Mouse (Mus musculus): ENCODE data around the gene Ppp4c. TPM values are rescaled to one million over a fixed set of nuclear protein-coding genes. Genes with fewer than 3 reads are reported as not detected.

The Ppp4c gene
- polyA plus RNA-seq, 1 experiment, result 153 TPM

DNA sequence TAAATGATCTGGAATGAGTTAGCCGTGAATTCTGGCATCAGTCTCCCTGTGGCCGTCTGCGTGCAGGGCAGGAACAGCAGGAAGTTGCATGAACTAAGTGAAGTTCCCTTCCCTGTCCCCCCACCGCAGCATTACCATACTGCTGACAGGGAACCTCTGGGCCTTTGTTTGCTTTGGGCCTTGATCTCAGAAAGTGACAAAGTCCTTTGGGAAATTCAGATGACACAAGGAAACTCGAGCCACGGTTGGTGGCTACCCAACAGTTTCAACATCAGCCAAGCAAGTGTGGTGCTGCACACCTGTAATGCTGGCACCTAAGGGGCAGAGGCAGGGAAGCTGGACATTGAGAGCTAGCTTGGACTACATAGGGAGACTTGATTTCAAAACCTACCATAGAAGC is 45.5 kb downstream of the Ppp4c start:
- H3K4me1 ChIP-seq (ENCODE audit: control insufficient read depth, insufficient read depth, low read length), result peaks cover 52% of the 10 kb centered on the region
- TF ChIP-seq POLR2A (IDR thresholded peaks at IDR 0.05; ENCODE audit: borderline replicate concordance, low read depth, low read length) (peak; percentile 79; the same call in 1 of the 2 replicates), CTCF (IDR thresholded peaks at IDR 0.05; ENCODE audit: low read depth, low read length) (peak; percentile 32; the same call in 1 of the 2 replicates)
- H3K27ac ChIP-seq (ENCODE audit: insufficient read depth, low read depth, low read length), result peak overlapping the region; percentile 99
- H3K4me3 ChIP-seq (ENCODE audit: insufficient read depth, low read length), result peak overlapping the region; percentile 64

DNA sequence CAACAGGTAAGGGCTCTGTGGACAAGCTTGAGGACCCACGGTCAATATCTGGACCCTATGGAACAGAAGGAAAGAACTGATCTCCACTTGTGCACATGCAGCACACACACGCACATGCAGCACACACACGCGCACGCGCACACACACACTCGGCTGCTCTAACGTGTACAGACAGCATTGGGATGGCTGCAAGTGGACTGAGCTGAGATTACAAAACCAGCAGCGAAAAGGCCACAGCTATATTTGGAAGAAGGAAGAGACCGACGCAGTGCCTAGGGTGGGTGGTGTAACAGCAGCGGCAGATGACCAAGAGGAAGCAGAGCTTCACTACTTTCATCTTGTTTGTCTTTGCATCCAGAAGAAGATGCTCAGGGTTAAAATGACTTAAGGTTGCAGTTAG is 46.2 kb downstream of the Ppp4c start:
- Histone ChIP-seq H3K27ac (ENCODE audit: insufficient read depth, low read depth, low read length) (peak overlapping the region; percentile 99), H3K4me1 (ENCODE audit: control insufficient read depth, insufficient read depth, low read length) (peaks cover 50% of the 10 kb centered on the region), H3K4me3 (ENCODE audit: insufficient read depth, low read length) (peak overlapping the region; percentile 64)
- no peak for TF ChIP-seq CTCF (IDR thresholded peaks at IDR 0.05; ENCODE audit: low read depth, low read length)
- TF ChIP-seq POLR2A (IDR thresholded peaks at IDR 0.05; ENCODE audit: borderline replicate concordance, low read depth, low read length), result no peak

DNA sequence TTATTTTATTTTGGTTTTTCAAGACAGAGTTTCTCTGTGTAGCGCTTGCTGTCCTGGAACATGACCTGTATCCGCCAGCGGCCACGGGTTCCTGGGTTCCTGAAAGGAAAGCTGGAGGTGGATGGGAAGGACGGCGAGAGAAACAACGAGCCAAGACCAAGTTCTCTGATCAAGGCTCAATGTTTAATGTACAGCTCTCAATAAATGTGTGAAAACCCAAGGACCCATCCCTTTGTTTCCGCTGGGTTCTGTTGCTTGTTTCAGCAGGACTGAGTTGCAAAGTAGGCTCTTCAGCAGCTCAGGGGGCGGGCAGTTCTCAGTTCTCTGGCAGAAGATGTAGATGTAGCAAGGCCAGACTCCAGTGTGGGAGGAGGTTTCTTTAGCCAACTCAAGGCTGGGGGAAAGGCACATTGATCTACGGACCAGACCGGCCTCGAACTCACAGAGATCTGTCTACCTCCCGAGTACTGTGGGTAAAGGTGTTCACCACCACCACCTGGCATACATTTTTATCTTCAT is 50.3 kb downstream of the Ppp4c start:
- no peak for TF ChIP-seq CTCF (IDR thresholded peaks at IDR 0.05; ENCODE audit: low read depth, low read length)
- TF ChIP-seq POLR2A (IDR thresholded peaks at IDR 0.05; ENCODE audit: borderline replicate concordance, low read depth, low read length), result no peak
- Histone ChIP-seq H3K4me3 (ENCODE audit: insufficient read depth, low read length) (no peak overlapping the region), H3K4me1 (ENCODE audit: control insufficient read depth, insufficient read depth, low read length) (peaks cover 57% of the 10 kb centered on the region), H3K27ac (ENCODE audit: insufficient read depth, low read depth, low read length) (no peak overlapping the region)

DNA sequence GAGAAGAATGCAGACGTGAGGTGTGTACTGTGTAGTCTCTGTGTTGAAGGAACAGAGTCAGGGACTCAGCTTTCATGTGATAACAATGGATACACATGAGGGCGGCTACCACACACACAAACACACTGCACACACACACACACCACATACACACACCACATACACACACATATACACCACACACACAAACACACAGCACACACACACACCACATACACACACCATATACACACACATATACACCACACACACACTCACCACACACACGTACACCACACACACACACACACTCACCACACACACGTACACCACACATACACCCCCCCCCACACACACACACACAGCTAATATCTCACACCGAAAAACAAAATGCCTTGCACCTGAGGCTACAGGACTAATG is 50.8 kb downstream of the Ppp4c start:
- Histone ChIP-seq H3K4me3 (ENCODE audit: insufficient read depth, low read length) (no peak overlapping the region), H3K4me1 (ENCODE audit: control insufficient read depth, insufficient read depth, low read length) (peaks cover 56% of the 10 kb centered on the region), H3K27ac (ENCODE audit: insufficient read depth, low read depth, low read length) (no peak overlapping the region)
- TF ChIP-seq POLR2A (IDR thresholded peaks at IDR 0.05; ENCODE audit: borderline replicate concordance, low read depth, low read length) (no peak), CTCF (IDR thresholded peaks at IDR 0.05; ENCODE audit: low read depth, low read length) (no peak)

DNA sequence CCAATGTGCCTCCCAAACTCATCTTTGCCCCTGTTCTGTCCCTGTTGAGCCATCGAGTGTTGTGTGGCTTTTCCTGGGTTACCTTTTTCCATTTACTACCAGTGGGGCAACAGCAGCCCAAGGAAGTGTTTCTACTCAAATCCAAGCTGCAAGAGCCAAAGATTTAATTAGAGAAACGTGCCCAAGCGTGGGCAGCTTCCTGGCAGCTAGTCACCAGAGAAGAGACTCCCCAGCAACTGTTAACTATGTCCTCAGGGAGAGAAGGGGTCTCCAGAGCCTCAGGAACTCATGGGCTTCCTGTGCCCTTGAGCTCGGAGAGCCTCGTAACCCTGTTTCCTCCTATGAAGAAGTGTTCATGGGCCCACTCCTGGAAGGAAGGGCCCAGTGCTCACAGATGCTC is 51.3 kb downstream of the Ppp4c start:
- Histone ChIP-seq H3K4me1 (ENCODE audit: control insufficient read depth, insufficient read depth, low read length) (peaks cover 61% of the 10 kb centered on the region), H3K27ac (ENCODE audit: insufficient read depth, low read depth, low read length) (no peak overlapping the region), H3K4me3 (ENCODE audit: insufficient read depth, low read length) (no peak overlapping the region)
- TF ChIP-seq POLR2A (IDR thresholded peaks at IDR 0.05; ENCODE audit: borderline replicate concordance, low read depth, low read length) (no peak), CTCF (IDR thresholded peaks at IDR 0.05; ENCODE audit: low read depth, low read length) (no peak)

DNA sequence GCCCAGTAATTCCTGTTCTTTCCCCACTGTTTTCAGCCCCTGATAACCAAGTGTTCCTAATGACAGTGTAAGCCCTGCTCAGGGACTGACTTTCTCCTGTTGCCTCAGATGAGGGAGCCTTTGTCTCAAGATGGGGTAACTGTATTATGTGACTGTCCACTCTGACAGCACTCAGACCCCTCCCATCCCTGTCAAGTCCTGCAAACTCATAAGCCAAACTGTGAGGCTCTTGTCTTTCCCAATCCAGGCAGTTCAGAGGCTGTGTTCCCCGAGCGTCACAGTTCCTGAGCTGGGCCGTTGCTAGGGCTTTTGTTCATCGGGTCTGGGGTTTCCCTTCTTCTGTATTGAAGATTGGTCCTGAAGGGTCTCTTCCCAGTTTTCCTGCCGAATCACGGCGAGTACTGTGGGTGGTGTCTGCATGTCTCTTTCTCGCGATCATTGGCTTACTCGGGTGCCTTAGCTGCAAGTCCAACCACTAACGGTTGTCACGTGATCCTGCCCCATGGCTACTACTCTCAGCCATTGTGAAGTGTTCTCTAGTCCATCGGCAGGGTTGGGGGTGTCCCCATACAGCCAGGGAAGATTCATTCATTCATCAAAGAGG is 52.1 kb downstream of the Ppp4c start:
- Histone ChIP-seq H3K4me1 (ENCODE audit: control insufficient read depth, insufficient read depth, low read length) (peaks cover 64% of the 10 kb centered on the region), H3K27ac (ENCODE audit: insufficient read depth, low read depth, low read length) (no peak overlapping the region), H3K4me3 (ENCODE audit: insufficient read depth, low read length) (no peak overlapping the region)
- TF ChIP-seq POLR2A (IDR thresholded peaks at IDR 0.05; ENCODE audit: borderline replicate concordance, low read depth, low read length) (no peak), CTCF (IDR thresholded peaks at IDR 0.05; ENCODE audit: low read depth, low read length) (no peak)

DNA sequence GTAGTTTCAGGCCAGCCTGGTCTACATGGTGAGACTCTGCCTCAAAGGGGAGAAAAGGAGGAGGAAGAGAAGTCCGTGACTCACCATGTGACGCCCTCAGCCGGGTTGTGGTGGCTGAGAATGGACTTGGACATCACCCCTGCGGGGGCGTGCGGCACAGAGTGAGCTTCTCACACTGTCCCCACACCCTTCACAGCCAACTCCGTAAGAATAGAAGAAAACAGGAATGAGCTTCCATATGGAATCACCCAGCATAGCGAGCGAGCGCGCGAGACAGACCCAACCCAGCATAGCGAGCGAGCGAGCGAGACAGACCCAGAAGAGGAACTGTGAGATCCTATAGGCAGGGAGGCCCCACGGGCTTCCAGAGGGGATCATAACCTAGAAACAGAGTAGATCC is 52.7 kb downstream of the Ppp4c start:
- H3K4me3 ChIP-seq (ENCODE audit: insufficient read depth, low read length), result no peak overlapping the region
- no peak overlapping the region for H3K27ac ChIP-seq (ENCODE audit: insufficient read depth, low read depth, low read length)
- peaks cover 57% of the 10 kb centered on the region for H3K4me1 ChIP-seq (ENCODE audit: control insufficient read depth, insufficient read depth, low read length)
- TF ChIP-seq CTCF (IDR thresholded peaks at IDR 0.05; ENCODE audit: low read depth, low read length) (no peak), POLR2A (IDR thresholded peaks at IDR 0.05; ENCODE audit: borderline replicate concordance, low read depth, low read length) (no peak)

DNA sequence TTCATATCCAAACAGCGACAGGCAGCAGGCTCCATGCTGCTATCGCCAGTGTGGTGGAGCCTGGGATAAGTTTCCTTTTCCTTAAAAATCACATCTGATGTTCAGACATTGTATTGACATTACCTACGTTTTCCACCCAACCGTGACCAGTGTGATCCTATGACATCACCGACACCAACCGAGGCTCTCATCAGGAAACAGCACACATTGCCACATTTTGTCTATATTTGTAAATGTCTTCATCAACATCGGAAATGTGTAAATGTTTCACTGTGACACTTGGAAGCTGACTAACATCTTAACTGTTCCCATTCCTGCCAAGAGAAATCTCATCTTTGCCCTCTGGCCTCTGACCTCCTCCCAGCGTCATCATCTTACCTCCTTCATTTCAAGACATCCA is 56.2 kb downstream of the Ppp4c start:
- TF ChIP-seq CTCF (IDR thresholded peaks at IDR 0.05; ENCODE audit: low read depth, low read length) (no peak), POLR2A (IDR thresholded peaks at IDR 0.05; ENCODE audit: borderline replicate concordance, low read depth, low read length) (no peak)
- H3K4me3 ChIP-seq (ENCODE audit: insufficient read depth, low read length), result no peak overlapping the region
- peaks cover 42% of the 10 kb centered on the region for H3K4me1 ChIP-seq (ENCODE audit: control insufficient read depth, insufficient read depth, low read length)
- peak overlapping the region; percentile 18; the same call in 1 of the 2 replicates for H3K27ac ChIP-seq (ENCODE audit: insufficient read depth, low read depth, low read length)

Other genes starting within 250 kb of the Ppp4c start
- 142 and 148 TPM in 2 replicates for gene Eif3c, start 226.1 kb downstream of the Ppp4c start, polyA plus RNA-seq (2012; ENCODE audit: insufficient read depth, insufficient read length, missing spikeins)
- gene Apobr, start 207.6 kb downstream of the Ppp4c start, polyA plus RNA-seq (2012; ENCODE audit: insufficient read depth, insufficient read length, missing spikeins), result 83.3 and 84.3 TPM in 2 replicates
- 219 and 238 TPM in 2 replicates for gene Cln3, start 206.7 kb downstream of the Ppp4c start, polyA plus RNA-seq (2012; ENCODE audit: insufficient read depth, insufficient read length, missing spikeins)
- gene Il27, start 197.6 kb downstream of the Ppp4c start, polyA plus RNA-seq (2012; ENCODE audit: insufficient read depth, insufficient read length, missing spikeins), result 2.9 and 3.3 TPM in 2 replicates
- 34.9 and 41.2 TPM in 2 replicates for gene Nupr1, start 161.6 kb downstream of the Ppp4c start, polyA plus RNA-seq (2012; ENCODE audit: insufficient read depth, insufficient read length, missing spikeins)
- 28.6 and 31.7 TPM in 2 replicates for gene Sgf29, start 143.2 kb downstream of the Ppp4c start, polyA plus RNA-seq (2012; ENCODE audit: insufficient read depth, insufficient read length, missing spikeins)
- 42.3 and 56.8 TPM in 2 replicates for gene Sult1a1, start 116.1 kb downstream of the Ppp4c start, polyA plus RNA-seq (2012; ENCODE audit: insufficient read depth, insufficient read length, missing spikeins)
- gene Bola2, start 97.1 kb downstream of the Ppp4c start, polyA plus RNA-seq (2012; ENCODE audit: insufficient read depth, insufficient read length, missing spikeins), result 62.1 and 63.7 TPM in 2 replicates
- gene Slx1b, start 96.7 kb downstream of the Ppp4c start, polyA plus RNA-seq (2012; ENCODE audit: insufficient read depth, insufficient read length, missing spikeins), result 8.4 and 11.6 TPM in 2 replicates
- gene Coro1a, start 84.7 kb downstream of the Ppp4c start, polyA plus RNA-seq (2012; ENCODE audit: insufficient read depth, insufficient read length, missing spikeins), result 622 and 668 TPM in 2 replicates
- gene Mapk3, start 32.9 kb downstream of the Ppp4c start, polyA plus RNA-seq (2012; ENCODE audit: insufficient read depth, insufficient read length, missing spikeins), result 331 and 390 TPM in 2 replicates
- gene Gdpd3, start 26.2 kb downstream of the Ppp4c start, polyA plus RNA-seq (2012; ENCODE audit: insufficient read depth, insufficient read length, missing spikeins), result 20.8 and 27.0 TPM in 2 replicates
- gene Ypel3, start 15.5 kb downstream of the Ppp4c start, polyA plus RNA-seq (2012; ENCODE audit: insufficient read depth, insufficient read length, missing spikeins), result 392 and 412 TPM in 2 replicates
- 1.9 and 2.8 TPM in 2 replicates for gene Tbx6, start 11.0 kb downstream of the Ppp4c start, polyA plus RNA-seq (2012; ENCODE audit: insufficient read depth, insufficient read length, missing spikeins)
- 0.74 and 0.85 TPM in 2 replicates for gene Fam57b, start 5.2 kb upstream of the Ppp4c start, polyA plus RNA-seq (2012; ENCODE audit: insufficient read depth, insufficient read length, missing spikeins)
- gene 4930451I11Rik, start 39.1 kb upstream of the Ppp4c start, polyA plus RNA-seq (2012; ENCODE audit: insufficient read depth, insufficient read length, missing spikeins), result not detected in 2 replicates
- gene Doc2a, start 54.9 kb upstream of the Ppp4c start, polyA plus RNA-seq (2012; ENCODE audit: insufficient read depth, insufficient read length, missing spikeins), result not detected in 2 replicates
- gene Hirip3, start 69.5 kb upstream of the Ppp4c start, polyA plus RNA-seq (2012; ENCODE audit: insufficient read depth, insufficient read length, missing spikeins), result 32.0 and 33.5 TPM in 2 replicates
- gene Ino80e, start 69.9 kb upstream of the Ppp4c start, polyA plus RNA-seq (2012; ENCODE audit: insufficient read depth, insufficient read length, missing spikeins), result 67.0 and 72.6 TPM in 2 replicates
- 58.5 and 66.8 TPM in 2 replicates for gene Taok2, start 92.2 kb upstream of the Ppp4c start, polyA plus RNA-seq (2012; ENCODE audit: insufficient read depth, insufficient read length, missing spikeins)
- 74.2 and 75.9 TPM in 2 replicates for gene Tmem219, start 130.4 kb upstream of the Ppp4c start, polyA plus RNA-seq (2012; ENCODE audit: insufficient read depth, insufficient read length, missing spikeins)
- 16.2 and 17.5 TPM in 2 replicates for gene Kctd13, start 136.4 kb upstream of the Ppp4c start, polyA plus RNA-seq (2012; ENCODE audit: insufficient read depth, insufficient read length, missing spikeins)
- not detected in 2 replicates for gene Asphd1, start 157.1 kb upstream of the Ppp4c start, polyA plus RNA-seq (2012; ENCODE audit: insufficient read depth, insufficient read length, missing spikeins)
- 1.6 and 2.6 TPM in 2 replicates for gene Sez6l2, start 158.1 kb upstream of the Ppp4c start, polyA plus RNA-seq (2012; ENCODE audit: insufficient read depth, insufficient read length, missing spikeins)
- gene Cdipt, start 183.4 kb upstream of the Ppp4c start, polyA plus RNA-seq (2012; ENCODE audit: insufficient read depth, insufficient read length, missing spikeins), result 112 and 118 TPM in 2 replicates
- gene Cdiptos, start 183.6 kb upstream of the Ppp4c start, polyA plus RNA-seq (2012; ENCODE audit: insufficient read depth, insufficient read length, missing spikeins), result 7.3 and 7.4 TPM in 2 replicates
- 95.9 and 96.2 TPM in 2 replicates for gene Mvp, start 222.1 kb upstream of the Ppp4c start, polyA plus RNA-seq (2012; ENCODE audit: insufficient read depth, insufficient read length, missing spikeins)
- gene Pagr1b, start 224.0 kb upstream of the Ppp4c start, polyA plus RNA-seq (2012; ENCODE audit: insufficient read depth, insufficient read length, missing spikeins), result 9.2 and 17.6 TPM in 2 replicates
- 20.3 and 22.2 TPM in 2 replicates for gene Pagr1a, start 224.9 kb upstream of the Ppp4c start, polyA plus RNA-seq (2012; ENCODE audit: insufficient read depth, insufficient read length, missing spikeins)
- 31.3 and 44.3 TPM in 2 replicates for gene Gm42742, start 228.6 kb upstream of the Ppp4c start, polyA plus RNA-seq (2012; ENCODE audit: insufficient read depth, insufficient read length, missing spikeins)
- 2.8 TPM in 1 of 2 replicates, not detected in the other for gene Prrt2, start 228.7 kb upstream of the Ppp4c start, polyA plus RNA-seq (2012; ENCODE audit: insufficient read depth, insufficient read length, missing spikeins)
- 161 and 164 TPM in 2 replicates for gene Maz, start 234.5 kb upstream of the Ppp4c start, polyA plus RNA-seq (2012; ENCODE audit: insufficient read depth, insufficient read length, missing spikeins)
- gene Kif22, start 250.0 kb upstream of the Ppp4c start, polyA plus RNA-seq (2012; ENCODE audit: insufficient read depth, insufficient read length, missing spikeins), result 40.8 and 48.5 TPM in 2 replicates